Mouse (Mus musculus): ENCODE measurements at regions not wholly inside any gene's neighbourhood (a gene's known extent, or its start where the extent isn't known, plus 50 kb on each side); places are given as distances from the start of the nearest gene placed in this dataset.

GRCm38 (mm10) chr14:105662839-105663238, 233.8 kb downstream of the Spry2 start:
- TF ChIP-seq CTCF (IDR thresholded peaks at IDR 0.05; ENCODE audit: borderline replicate concordance, insufficient read depth, low read length), result no peak
- no peak; the same call in 1 of the 2 replicates for TF ChIP-seq POLR2A (IDR thresholded peaks at IDR 0.05; ENCODE audit: low read depth, low read length)

Data from embryonic fibroblast, embryonic 13.5 days (primary cell).